Mouse (Mus musculus) right cerebral cortex, adult 2 months (tissue): ENCODE results near the gene Gm438.
A peak's percentile ranks its signal among the peaks of the same experiment; 100 is the strongest.
"Not testable (repeated sequence)": the region's sequence is repeated elsewhere in the genome, so short reads cannot be mapped to it uniquely, and the experiment has no call there.

Experiments
- DNase-seq, 2 experiments: peaks; one replicate each; pipeline ENCODE4 v3.0.0; 2021 to 2022; ENCODE audit warnings: low spot score in 2 of 2

Gm438 gene

GRCm38 (mm10) chr4:144786483-144786882 is at the start of gene Gm438:
Gene Gm438 (minus strand): TSS chr4:144786583.
- DNase-seq, result no peak

GRCm38 (mm10) chr4:144824706-144825105 is 38.3 kb upstream of the Gm438 start:
- no peak for DNase-seq

DNA sequence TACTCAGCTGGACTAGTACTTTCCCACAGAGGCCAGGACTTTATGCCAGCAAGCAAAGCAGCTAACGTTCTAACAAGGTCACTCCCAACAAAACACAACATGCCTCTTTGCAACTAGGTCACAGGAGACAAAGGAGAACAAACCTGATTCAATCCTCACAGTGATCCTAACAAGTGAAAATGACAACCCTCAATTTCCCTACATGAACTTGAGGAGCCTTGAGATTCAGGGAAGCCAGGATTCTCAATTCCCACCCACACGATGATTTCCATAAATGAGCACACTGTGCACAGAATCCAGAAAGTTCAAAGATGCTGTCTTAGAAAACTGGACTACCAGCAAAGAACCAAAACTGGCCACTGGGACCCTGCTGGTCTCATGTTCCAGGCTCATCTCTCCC is 37.6 kb upstream of the Gm438 start:
- no peak for DNase-seq

GRCm38 (mm10) chr4:144807135-144807534 is 20.8 kb upstream of the Gm438 start:
- DNase-seq, result not testable (repeated sequence)

- no peak for DNase-seq
Measured at GRCm38 (mm10) chr4:144803633-144804032, 17.2 kb upstream of the Gm438 start.

DNA sequence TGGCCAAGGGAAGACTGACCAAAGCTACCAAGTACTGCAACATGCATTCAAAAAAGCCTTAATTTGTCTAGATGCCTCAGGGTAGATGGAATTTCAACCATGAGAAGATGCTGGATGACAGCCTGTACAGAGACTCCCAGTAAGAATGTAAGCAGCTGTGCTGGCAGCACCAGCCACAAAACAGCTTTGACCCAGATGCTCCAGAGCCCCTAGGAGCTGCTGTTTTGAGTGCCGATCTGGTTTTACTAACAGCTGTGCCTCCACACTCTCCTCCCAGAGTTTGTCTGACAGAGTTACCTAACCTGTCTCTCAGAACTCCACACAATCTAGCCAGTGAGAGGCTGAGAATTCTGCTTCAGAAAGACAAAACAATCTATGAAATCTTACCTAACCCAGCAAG is 3.8 kb upstream of the Gm438 start:
- no peak for DNase-seq

GRCm38 (mm10) chr4:144782476-144783197 is 3.7 kb downstream of the Gm438 start:
- DNase-seq, result no peak

- peak; percentile 54 to 66 for DNase-seq
Measured at GRCm38 (mm10) chr4:144765722-144766121, 20.7 kb downstream of the Gm438 start.

GRCm38 (mm10) chr4:144749139-144749538 is 37.2 kb downstream of the Gm438 start:
- DNase-seq, result no peak
